Mouse (Mus musculus) brain, embryonic 14.5 days (tissue): Measurements from ENCODE around the gene Cdk14.

Source experiments
- CTCF ChIP-seq: fragments of 200-500 bp; IDR thresholded peaks from 2 replicates; pipeline ENCODE4 v1.5.1; 2012; ENCODE audit warnings: inconsistent platforms, mild to moderate bottlenecking, moderate library complexity, borderline replicate concordance; ENCODE audit not compliant: insufficient read depth, insufficient read length; ENCODE audit errors: extremely low read depth
- POLR2A ChIP-seq: fragments of 200-500 bp; IDR thresholded peaks from 2 replicates; pipeline ENCODE4 v1.6.1; 2012; ENCODE audit warnings: mild to moderate bottlenecking, inconsistent platforms, borderline replicate concordance; ENCODE audit not compliant: poor library complexity, insufficient read depth, insufficient read length, severe bottlenecking; ENCODE audit errors: extremely low read depth

DNA sequence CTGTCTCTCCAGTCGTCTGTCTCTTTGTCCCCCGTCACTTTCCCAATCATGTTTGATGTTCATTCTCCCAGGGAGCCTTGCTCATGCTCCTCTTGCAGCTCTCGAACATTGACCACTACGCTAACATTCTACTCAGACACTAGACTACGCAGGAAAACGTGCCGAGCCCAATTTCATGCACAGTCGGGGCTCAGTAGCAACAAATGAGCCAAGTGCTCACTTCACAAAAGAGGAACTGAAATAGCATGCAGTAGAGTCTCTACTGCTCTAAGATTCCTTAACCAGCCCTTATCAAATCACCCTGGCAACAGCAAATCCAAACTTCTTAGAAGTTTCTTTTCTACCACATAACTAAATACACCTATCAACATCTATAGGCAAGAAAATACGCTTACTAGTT lies 214.1 kb downstream of the Cdk14 start:
- no peak for TF ChIP-seq CTCF
- TF ChIP-seq POLR2A, result no peak
